Mouse (Mus musculus): ENCODE measurements at regions not wholly inside any gene's neighbourhood (a gene's known extent, or its start where the extent isn't known, plus 50 kb on each side); places are given as distances from the start of the nearest gene placed in this dataset.

- Histone ChIP-seq H3K4me3 (ENCODE audit: insufficient read depth, low read length) (no peak overlapping the region), H3K27ac (ENCODE audit: insufficient read depth, low read length) (no peak overlapping the region), H3K4me1 (ENCODE audit: control insufficient read depth, insufficient read depth, low read length) (no peaks in the 10 kb centered on the region)
- no peak for TF ChIP-seq CTCF (IDR thresholded peaks at IDR 0.05; ENCODE audit: borderline replicate concordance, insufficient read depth, low read length)
- TF ChIP-seq POLR2A (IDR thresholded peaks at IDR 0.05; ENCODE audit: low read depth, low read length) = no peak
Measured at GRCm38 (mm10) chr3:147631151-147631550, 779.0 kb downstream of the Ttll7 start.

GRCm38 (mm10) chr3:147583697-147584315, 731.6 kb downstream of the Ttll7 start:
- no peak for TF ChIP-seq POLR2A (IDR thresholded peaks at IDR 0.05; ENCODE audit: low read depth, low read length)
- no peak for TF ChIP-seq CTCF (IDR thresholded peaks at IDR 0.05; ENCODE audit: borderline replicate concordance, insufficient read depth, low read length)
- Histone ChIP-seq H3K4me3 (ENCODE audit: insufficient read depth, low read length) (no peak overlapping the region), H3K4me1 (ENCODE audit: control insufficient read depth, insufficient read depth, low read length) (no peaks in the 10 kb centered on the region)

GRCm38 (mm10) chr3:147571850-147572249, 719.7 kb downstream of the Ttll7 start:
- Histone ChIP-seq H3K4me1 (ENCODE audit: control insufficient read depth, insufficient read depth, low read length) (no peaks in the 10 kb centered on the region), H3K4me3 (ENCODE audit: insufficient read depth, low read length) (no peak overlapping the region), H3K27ac (ENCODE audit: insufficient read depth, low read length) (no peak overlapping the region)
- TF ChIP-seq CTCF (IDR thresholded peaks at IDR 0.05; ENCODE audit: borderline replicate concordance, insufficient read depth, low read length) (no peak), POLR2A (IDR thresholded peaks at IDR 0.05; ENCODE audit: low read depth, low read length) (no peak)

More at GRCm38 (mm10) chr3:147583697-147584315, 731.6 kb downstream of the Ttll7 start:
- no peak overlapping the region for H3K27ac ChIP-seq (ENCODE audit: insufficient read depth, low read length)

GRCm38 (mm10) chr3:147545329-147546006, 693.3 kb downstream of the Ttll7 start:
- H3K4me1 ChIP-seq (ENCODE audit: control insufficient read depth, insufficient read depth, low read length) = no peaks in the 10 kb centered on the region
- H3K27ac ChIP-seq (ENCODE audit: insufficient read depth, low read length) = no peak overlapping the region
- H3K4me3 ChIP-seq (ENCODE audit: insufficient read depth, low read length) = no peak overlapping the region
- TF ChIP-seq POLR2A (IDR thresholded peaks at IDR 0.05; ENCODE audit: low read depth, low read length) (no peak), CTCF (IDR thresholded peaks at IDR 0.05; ENCODE audit: borderline replicate concordance, insufficient read depth, low read length) (no peak)

DNA sequence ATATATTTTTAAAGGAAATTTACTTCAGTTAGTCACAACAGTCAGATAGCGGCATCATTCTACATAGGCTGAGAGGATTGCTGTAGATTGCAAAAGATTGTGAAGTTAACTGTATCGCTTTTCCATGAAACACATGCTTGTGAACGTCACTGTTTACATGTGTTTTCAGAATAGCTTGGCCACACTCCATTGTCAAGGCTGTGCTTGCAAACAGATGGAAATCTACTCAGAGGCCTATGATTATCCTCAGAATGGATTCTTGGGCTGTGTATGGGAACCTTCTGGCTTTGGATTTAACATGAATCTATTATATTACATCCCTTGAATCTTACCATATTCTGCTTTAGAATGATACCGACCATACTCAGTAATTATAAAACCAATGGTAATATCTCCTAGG, 690.1 kb downstream of the Ttll7 start:
- Histone ChIP-seq H3K4me1 (ENCODE audit: control insufficient read depth, insufficient read depth, low read length) (no peaks in the 10 kb centered on the region), H3K4me3 (ENCODE audit: insufficient read depth, low read length) (no peak overlapping the region), H3K27ac (ENCODE audit: insufficient read depth, low read length) (no peak overlapping the region)
- TF ChIP-seq CTCF (IDR thresholded peaks at IDR 0.05; ENCODE audit: borderline replicate concordance, insufficient read depth, low read length) (no peak), POLR2A (IDR thresholded peaks at IDR 0.05; ENCODE audit: low read depth, low read length) (no peak)

DNA sequence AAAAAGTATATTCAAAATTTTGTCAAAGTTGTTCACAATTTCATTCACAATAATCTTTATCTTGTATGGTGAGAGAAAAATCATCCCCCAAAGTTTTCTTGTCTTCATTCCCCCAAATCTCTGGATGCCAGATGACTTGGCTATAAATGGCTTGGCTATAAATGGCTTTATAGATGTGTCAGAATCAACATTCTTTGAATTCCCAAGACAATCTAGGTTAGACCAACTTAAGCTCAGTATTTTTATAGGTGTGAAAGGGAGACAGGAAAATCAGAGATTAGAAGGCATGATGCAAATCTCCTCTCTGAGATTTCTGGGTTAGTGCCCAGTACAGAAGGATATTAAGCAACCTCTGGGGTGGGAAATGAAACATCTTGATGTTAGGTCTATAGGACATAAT, 685.4 kb downstream of the Ttll7 start:
- Histone ChIP-seq H3K27ac (ENCODE audit: insufficient read depth, low read length) (no peak overlapping the region), H3K4me1 (ENCODE audit: control insufficient read depth, insufficient read depth, low read length) (no peaks in the 10 kb centered on the region), H3K4me3 (ENCODE audit: insufficient read depth, low read length) (no peak overlapping the region)
- TF ChIP-seq CTCF (IDR thresholded peaks at IDR 0.05; ENCODE audit: borderline replicate concordance, insufficient read depth, low read length) (no peak), POLR2A (IDR thresholded peaks at IDR 0.05; ENCODE audit: low read depth, low read length) (no peak)

DNA sequence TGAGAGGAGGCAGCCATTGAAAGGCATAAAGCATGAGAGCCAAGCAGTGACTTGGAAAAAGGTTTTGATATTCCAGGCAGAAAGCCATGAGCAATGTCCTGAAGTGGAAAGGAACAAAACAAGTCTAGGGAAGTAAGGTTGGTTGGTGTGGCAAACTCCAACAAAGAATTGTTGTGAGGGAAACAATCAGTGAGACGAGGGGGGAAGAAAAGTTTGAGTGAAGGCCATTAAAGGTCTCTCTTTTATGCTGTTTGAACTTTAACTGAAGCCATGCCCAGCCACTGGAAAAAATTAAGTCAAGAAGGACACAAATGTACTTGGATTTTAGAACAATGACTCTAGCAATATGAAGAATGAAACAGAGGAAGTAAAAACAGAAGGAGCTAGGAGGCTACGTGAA, 680.0 kb downstream of the Ttll7 start:
- H3K4me1 ChIP-seq (ENCODE audit: control insufficient read depth, insufficient read depth, low read length) = peaks cover 3% of the 10 kb centered on the region; the same call in 1 of the 2 replicates
- no peak overlapping the region for H3K4me3 ChIP-seq (ENCODE audit: insufficient read depth, low read length)
- H3K27ac ChIP-seq (ENCODE audit: insufficient read depth, low read length) = peak overlapping the region; percentile 61
- TF ChIP-seq POLR2A (IDR thresholded peaks at IDR 0.05; ENCODE audit: low read depth, low read length) (no peak), CTCF (IDR thresholded peaks at IDR 0.05; ENCODE audit: borderline replicate concordance, insufficient read depth, low read length) (no peak)

- no peak for TF ChIP-seq CTCF (IDR thresholded peaks at IDR 0.05; ENCODE audit: borderline replicate concordance, insufficient read depth, low read length)
- no peak for TF ChIP-seq POLR2A (IDR thresholded peaks at IDR 0.05; ENCODE audit: low read depth, low read length)
- H3K4me1 ChIP-seq (ENCODE audit: control insufficient read depth, insufficient read depth, low read length) = peaks cover 3% of the 10 kb centered on the region; the same call in 1 of the 2 replicates
- H3K27ac ChIP-seq (ENCODE audit: insufficient read depth, low read length) = peak overlapping the region; percentile 61; the same call in 1 of the 2 replicates
- H3K4me3 ChIP-seq (ENCODE audit: insufficient read depth, low read length) = no peak overlapping the region
Measured at GRCm38 (mm10) chr3:147531608-147532180, 679.5 kb downstream of the Ttll7 start.

Data from embryonic fibroblast, embryonic 13.5 days (primary cell).